Mouse (Mus musculus): ENCODE data around the gene Pnpla2. TPM values are rescaled to one million over a fixed set of nuclear protein-coding genes. Genes with fewer than 3 reads are reported as not detected.

Gene Pnpla2
- total RNA-seq, 1 experiment from 2014 or later: 74.4 TPM

DNA sequence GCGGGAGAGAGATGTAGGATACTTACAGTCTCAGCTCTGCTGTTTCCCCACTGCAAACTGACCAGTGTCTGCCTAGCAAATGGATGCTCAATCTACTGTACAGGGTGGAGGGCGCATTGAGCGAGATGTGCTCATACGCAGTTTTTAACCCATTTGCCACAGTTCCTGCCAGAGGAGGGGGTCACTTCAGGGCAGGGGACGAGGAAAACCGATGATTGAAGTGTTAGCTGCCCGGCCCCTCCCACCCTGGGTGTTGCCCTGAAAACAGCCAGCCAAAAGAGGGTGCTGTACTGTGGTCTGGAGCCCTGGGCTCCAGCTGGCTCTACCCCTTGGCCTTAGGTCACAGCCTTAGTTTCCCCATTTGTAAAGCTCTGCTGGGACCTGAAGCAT is 22.0 kb downstream of the Pnpla2 start:
- ATAC-seq (ENCODE audit: extremely low read depth, insufficient number of reproducible peaks, low FRiP score, poor library complexity, severe bottlenecking): no peak

- ATAC-seq (ENCODE audit: extremely low read depth, insufficient number of reproducible peaks, low FRiP score, poor library complexity, severe bottlenecking): no peak
These were observed 22.7 kb downstream of the Pnpla2 start for GRCm38 (mm10) chr7:141477578-141478269.

- no peak for ATAC-seq (ENCODE audit: extremely low read depth, insufficient number of reproducible peaks, low FRiP score, poor library complexity, severe bottlenecking)
These were observed 23.3 kb downstream of the Pnpla2 start for GRCm38 (mm10) chr7:141478270-141478748.

DNA sequence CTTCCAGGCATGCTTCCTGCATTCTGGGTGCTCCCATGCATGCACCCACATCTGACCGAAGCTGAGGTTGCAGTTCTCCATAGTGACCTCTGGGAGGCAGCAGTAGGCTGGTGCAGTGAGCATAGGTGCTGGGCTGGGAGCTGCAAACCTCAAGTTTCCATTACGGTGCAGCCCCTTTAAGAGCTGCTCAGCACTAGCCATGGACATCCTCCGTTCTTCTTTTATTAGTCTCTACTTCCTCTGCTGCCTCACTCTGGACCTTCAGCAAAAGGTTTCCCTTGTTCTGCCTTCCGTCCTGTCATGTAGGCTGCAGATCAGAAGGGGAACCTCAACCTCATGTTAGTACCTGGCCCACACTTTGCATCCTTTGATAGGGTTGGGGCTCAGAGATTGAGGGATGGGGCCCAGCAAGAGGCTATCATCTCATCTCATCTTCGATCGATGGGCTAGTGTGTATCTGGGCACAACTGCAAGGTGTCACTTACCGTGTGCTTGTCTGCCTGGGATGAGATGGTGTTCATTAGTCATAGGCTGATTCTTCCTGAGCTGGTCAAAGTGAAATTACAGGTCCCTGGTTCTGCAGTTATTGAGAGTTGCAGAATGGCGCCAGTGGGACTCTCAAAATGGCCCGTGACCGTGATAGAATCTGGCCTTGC is 26.0 kb downstream of the Pnpla2 start:
- peak; percentile 82 for ATAC-seq (ENCODE audit: extremely low read depth, insufficient number of reproducible peaks, low FRiP score, poor library complexity, severe bottlenecking)

DNA sequence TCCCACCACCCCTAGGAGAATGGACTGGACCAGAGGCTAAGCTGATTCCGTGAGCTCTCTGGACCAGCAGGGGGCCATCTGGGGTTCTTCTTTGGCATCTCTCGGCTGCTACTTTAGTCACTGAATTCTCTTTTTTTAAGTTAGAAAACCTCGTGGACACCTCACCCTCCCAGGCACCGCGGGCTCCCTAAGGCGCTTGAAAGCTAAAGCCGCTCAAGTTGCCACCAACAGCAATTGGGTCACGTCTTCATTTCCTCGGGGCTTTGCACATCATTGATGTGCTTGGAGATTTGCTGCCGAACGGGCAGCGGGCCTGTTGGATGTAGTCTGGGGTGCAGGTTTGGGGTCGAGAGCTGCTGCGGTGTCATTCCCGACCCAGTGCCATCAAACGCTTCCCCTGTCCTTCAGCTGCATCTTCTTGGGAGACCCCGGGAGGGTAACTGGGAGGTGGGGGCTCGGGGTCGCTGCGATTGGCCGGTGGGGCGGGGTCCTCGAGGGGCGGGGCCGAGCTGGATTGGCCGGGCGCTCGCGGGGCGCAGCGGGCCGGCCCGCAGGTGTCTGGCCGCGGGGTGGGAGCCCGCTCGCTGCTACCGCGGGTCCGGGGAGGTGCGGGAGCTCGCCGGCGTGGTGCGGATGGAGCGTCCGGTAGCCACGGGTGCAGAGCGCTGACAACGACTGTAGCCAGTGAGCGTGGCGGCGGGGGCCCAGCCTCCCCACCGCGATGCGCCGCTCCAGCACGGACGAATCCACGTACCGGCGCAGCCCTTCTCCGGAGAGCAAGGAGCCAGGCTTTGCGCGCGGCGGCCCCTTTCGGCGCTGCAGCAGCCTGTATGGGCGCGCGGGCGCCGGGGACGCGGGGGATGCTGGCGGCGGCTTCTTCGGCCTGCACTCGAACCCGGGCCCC is 26.8 kb downstream of the Pnpla2 start:
- no peak for ATAC-seq (ENCODE audit: extremely low read depth, insufficient number of reproducible peaks, low FRiP score, poor library complexity, severe bottlenecking)

DNA sequence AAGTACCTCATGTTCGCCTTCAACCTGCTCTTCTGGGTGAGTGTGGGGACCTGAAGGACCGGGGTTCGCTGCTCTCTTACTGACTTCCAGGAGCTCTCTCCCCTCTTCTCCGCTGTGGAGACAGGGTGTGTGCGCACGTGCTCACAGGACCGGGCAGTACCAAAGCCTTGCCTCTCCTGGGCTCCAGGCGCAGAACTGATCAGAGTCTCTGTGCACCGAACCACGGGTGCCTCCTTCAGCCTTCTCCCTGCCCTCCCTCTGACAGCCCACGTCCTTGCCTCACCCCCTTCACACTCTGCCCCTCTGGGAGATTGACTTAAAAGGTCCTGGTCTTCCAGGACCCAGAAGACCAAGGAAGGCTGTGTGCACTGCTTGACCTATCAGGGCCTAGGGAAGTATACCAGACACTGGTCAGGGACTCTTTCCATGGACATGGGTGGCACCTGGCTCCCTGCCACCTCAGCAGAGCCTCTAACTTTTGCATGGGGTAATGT is 27.6 kb downstream of the Pnpla2 start:
- ATAC-seq (ENCODE audit: extremely low read depth, insufficient number of reproducible peaks, low FRiP score, poor library complexity, severe bottlenecking): no peak

DNA sequence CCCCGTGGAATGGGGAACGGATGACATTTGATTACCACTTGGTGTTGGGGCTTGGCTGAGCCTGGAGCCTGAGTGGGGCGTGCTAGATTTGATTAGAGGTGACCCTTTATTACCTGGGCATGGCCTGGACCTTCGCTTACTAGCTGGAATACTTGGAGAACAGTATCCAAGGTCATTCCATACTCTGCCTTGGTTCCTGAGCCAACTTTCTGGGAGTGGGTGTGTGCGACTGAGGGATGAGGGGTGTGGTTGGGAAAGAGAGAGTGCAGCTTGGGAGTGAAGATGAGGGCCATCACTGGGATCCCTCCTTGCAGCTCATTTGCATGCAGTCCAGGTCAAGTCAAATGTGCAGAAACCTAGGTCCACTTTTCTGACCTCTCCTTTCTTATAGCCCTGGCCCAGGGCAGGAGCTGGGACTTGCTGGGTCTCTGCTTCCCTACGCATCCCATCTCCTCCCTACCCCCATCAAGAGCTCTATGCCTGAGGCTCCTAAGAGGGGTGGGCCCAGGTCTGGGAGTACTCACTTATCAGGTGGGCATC is 28.2 kb downstream of the Pnpla2 start:
- ATAC-seq (ENCODE audit: extremely low read depth, insufficient number of reproducible peaks, low FRiP score, poor library complexity, severe bottlenecking): no peak

- ATAC-seq (ENCODE audit: extremely low read depth, insufficient number of reproducible peaks, low FRiP score, poor library complexity, severe bottlenecking): no peak
These were observed 29.5 kb downstream of the Pnpla2 start for GRCm38 (mm10) chr7:141484186-141485120.

DNA sequence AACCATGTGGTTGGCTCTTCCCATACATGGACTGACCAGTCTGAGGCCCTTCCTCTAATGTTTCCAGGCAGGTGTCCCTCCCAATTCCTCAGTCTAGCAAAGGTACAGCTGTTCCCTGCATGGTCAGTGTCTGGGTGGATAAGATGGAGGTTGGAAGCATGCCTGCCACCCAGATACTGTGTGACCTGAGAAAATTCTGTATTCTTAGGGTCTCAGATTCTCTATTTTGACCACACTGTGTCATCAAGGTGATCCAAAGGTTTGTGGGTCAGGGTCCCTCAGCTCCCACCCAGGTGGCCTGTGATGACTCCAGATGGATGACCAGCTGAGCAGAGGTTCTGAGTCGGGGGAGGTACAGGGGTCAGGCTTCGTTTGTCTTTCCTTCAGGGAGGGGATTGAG is 30.2 kb downstream of the Pnpla2 start:
- no peak for ATAC-seq (ENCODE audit: extremely low read depth, insufficient number of reproducible peaks, low FRiP score, poor library complexity, severe bottlenecking)

DNA sequence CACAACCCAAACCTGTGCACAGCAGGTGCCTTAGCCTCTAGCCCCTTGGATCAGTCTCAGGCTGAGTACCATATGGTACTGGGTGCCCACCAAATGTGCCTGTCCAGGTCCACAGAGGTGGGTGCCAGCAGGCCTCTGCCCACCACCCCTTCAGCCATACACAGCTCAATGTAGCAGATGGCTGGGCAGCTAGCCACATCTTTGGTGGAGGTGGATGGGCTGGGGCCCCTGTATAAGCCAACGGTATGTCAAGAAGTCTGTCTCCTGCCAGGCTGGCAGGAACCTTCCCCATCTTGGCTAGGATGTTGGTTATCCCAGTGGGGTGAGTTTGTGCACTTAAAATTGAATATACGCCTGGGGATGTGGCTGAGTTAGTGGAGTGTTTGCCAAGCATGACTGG is 30.6 kb downstream of the Pnpla2 start:
- no peak for ATAC-seq (ENCODE audit: extremely low read depth, insufficient number of reproducible peaks, low FRiP score, poor library complexity, severe bottlenecking)

GRCm38 (mm10) chr7:141486239-141486638 is 31.2 kb downstream of the Pnpla2 start:
- ATAC-seq (ENCODE audit: extremely low read depth, insufficient number of reproducible peaks, low FRiP score, poor library complexity, severe bottlenecking): no peak

DNA sequence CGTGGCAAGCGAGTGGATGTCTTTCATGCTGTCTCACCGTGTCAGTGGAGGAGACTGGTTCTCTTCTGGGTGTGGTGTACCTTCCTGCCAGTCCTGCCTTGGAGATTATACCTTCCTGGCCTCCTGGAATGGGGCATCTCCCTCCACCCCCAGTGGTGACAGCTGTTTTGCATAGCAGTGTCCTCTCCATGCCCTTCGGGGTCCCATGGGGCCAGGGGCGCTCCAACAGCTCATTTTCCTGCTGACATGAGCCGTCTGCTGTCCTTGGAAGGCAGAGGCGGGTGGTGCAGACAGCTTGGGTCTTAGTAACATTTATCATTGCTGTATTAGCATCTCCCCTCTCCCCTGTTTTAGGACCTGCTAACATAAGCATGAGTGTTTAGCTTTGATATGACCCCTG is 32.1 kb downstream of the Pnpla2 start:
- ATAC-seq (ENCODE audit: extremely low read depth, insufficient number of reproducible peaks, low FRiP score, poor library complexity, severe bottlenecking): no peak

GRCm38 (mm10) chr7:141491151-141491550 is 36.2 kb downstream of the Pnpla2 start:
- no peak for ATAC-seq (ENCODE audit: extremely low read depth, insufficient number of reproducible peaks, low FRiP score, poor library complexity, severe bottlenecking)

DNA sequence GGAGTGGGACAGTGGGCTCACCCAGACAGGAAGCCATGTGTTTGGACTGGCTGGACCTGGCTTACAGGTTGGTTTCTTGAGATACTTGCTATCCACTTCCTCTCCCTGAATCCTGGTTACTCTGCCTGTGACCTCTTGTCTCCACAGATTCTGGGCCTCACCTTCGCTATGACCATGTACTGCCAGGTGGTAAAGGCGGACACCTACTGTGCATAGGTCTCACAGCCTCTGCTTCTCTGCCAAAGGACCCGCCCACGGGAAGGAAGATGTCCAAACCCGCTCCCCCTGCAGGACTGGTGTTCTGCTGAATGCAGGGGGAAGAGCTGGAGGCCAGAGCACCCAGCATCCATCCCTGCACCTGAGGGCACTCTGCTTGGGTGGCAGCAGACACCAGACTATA is 37.7 kb downstream of the Pnpla2 start:
- ATAC-seq (ENCODE audit: extremely low read depth, insufficient number of reproducible peaks, low FRiP score, poor library complexity, severe bottlenecking): no peak

DNA sequence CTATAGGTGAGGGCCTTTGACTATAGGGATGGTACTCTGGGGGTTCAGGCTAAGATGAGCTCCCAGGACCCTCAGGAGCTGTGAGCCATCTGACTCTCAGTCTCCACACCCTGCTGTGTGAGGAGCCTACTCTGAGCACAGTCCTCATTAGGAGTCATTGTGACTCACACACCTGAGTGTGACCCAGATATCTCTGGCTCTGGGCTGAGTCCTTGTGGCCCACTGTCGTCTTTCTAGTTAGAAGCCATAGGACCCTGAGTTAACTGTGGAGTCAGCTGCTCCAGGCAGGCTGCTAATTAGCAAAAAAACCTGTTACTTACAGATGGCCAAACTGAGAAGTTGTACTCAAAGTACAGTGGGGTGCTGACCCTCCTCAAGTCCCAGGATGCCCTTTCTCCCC is 38.7 kb downstream of the Pnpla2 start:
- ATAC-seq (ENCODE audit: extremely low read depth, insufficient number of reproducible peaks, low FRiP score, poor library complexity, severe bottlenecking): no peak

- ATAC-seq (ENCODE audit: extremely low read depth, insufficient number of reproducible peaks, low FRiP score, poor library complexity, severe bottlenecking): no peak
These were observed 40.4 kb downstream of the Pnpla2 start for GRCm38 (mm10) chr7:141495379-141495778.

- ATAC-seq (ENCODE audit: extremely low read depth, insufficient number of reproducible peaks, low FRiP score, poor library complexity, severe bottlenecking): no peak
These were observed 40.9 kb downstream of the Pnpla2 start for GRCm38 (mm10) chr7:141495940-141496339.

DNA sequence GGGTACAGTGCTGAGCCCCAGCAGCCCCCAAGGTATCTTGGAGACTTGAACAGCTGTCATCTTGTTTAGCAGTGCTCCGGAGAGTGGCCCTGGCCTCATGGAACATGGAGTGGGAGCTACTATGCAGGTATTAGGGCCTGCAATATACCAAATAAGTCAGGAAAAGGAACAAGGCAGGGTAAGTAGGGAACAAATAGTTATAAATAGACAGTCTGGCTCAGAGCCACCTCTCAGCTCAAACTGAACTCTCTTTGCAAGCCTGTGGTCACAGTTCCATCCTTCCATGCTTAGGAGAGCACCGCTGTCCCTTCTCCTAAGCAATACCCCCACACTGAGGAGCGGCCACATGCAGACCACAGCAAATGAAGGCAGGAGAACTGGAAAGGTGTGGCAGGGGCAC is 42.6 kb downstream of the Pnpla2 start:
- ATAC-seq (ENCODE audit: extremely low read depth, insufficient number of reproducible peaks, low FRiP score, poor library complexity, severe bottlenecking): no peak
